Mouse (Mus musculus) testis, adult 2 months (tissue): ENCODE results near the gene Kcnq1.

Experiments
- CTCF ChIP-seq: fragments of 200-500 bp; IDR thresholded peaks from 2 replicates; pipeline ENCODE4 v1.5.1; 2012; ENCODE audit warnings: low read depth, mild to moderate bottlenecking, inconsistent platforms, low read length, moderate library complexity; ENCODE audit not compliant: control insufficient read depth, insufficient read depth, insufficient replicate concordance
- POLR2A ChIP-seq: fragments of 200-500 bp; IDR thresholded peaks from 2 replicates; pipeline ENCODE4 v1.6.1; 2012; ENCODE audit warnings: low read depth, mild to moderate bottlenecking, inconsistent platforms, low read length, moderate library complexity; ENCODE audit not compliant: control insufficient read depth

DNA sequence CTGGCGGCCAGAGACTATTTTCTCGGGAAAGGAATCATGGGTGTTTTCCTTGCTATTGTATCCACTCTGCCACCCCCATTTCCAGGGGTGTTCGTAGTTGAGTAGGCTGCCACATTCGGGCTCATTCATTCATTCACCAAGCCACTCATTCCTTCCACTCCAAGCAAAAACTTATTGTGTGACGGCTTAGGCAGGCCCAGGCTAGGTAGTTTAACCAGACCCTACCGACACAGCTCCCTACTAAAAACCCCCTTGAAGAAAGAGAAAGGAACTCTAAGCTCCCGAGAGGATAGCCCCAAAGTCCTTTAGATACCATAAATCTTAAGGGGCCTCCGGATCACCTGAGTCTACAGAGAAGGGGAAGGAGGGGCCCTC, 338.4 kb downstream of the Kcnq1 start:
- no peak for TF ChIP-seq POLR2A
- TF ChIP-seq CTCF = no peak
